Mouse (Mus musculus) G1E-ER4 (cell line): ENCODE results near the gene Depp1. TPM values are rescaled to one million over a fixed set of nuclear protein-coding genes. Genes with fewer than 3 reads are reported as not detected.

Experiments
- GATA1 ChIP-seq: IDR thresholded peaks from one replicate; pipeline ENCODE4 v1.8.0; 2012; ENCODE audit warnings: low read length, inconsistent platforms
- polyA plus RNA-seq: library from polyadenylated mRNA; stranded (reverse); fragments of >175 nt; gene quantifications from 2 replicates; pipeline ENCODE4 v1.2.3, GENCODE M21; 2012

Gene Depp1
- polyA plus RNA-seq: not detected in 2 replicates

DNA sequence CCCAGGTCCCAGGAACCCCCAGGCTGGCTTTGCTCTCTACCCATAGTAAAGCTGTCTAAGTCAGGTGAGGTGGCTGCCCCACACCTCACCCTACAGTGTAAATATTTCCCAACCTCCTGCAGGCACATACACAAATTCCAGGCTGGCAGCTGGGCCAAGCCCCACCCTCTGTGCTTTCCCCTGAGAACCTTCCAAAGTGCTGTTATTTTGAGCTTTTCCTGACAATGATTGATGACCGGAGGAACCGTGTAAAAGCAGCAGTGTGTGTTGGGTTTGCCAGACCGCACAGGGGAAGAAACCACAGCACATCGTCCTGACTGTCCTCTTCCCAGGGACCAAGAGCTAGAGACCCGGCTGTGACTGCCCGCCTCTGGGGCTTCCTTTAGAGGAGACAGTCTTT is at the start of gene Depp1:
Depp1 (plus strand) TSS at position 204 of the 400 bp plus-strand sequence.
- no peak for TF ChIP-seq GATA1

DNA sequence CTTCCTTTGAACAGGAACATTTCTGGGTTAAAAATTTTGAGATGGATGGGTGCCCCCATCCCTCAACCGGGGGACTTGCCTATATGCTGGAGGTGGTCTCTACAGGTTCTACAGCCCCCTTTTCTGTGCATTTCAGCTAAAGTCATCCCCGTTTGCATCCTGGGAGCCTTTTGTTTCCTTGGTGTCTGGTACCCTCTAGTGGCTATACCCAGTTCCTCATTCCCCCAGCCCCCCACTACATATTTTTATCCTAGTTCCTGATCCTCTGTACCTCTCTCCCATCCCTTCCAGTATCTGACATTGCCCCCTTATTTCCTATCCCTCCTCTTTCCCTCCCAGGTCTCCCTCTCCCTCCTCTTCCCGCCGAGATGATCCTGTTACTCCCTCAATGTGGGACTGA is 43.2 kb upstream of the Depp1 start:
- no peak for TF ChIP-seq GATA1

GRCm38 (mm10) chr6:116615719-116616118 is 34.7 kb upstream of the Depp1 start:
- TF ChIP-seq GATA1: no peak

DNA sequence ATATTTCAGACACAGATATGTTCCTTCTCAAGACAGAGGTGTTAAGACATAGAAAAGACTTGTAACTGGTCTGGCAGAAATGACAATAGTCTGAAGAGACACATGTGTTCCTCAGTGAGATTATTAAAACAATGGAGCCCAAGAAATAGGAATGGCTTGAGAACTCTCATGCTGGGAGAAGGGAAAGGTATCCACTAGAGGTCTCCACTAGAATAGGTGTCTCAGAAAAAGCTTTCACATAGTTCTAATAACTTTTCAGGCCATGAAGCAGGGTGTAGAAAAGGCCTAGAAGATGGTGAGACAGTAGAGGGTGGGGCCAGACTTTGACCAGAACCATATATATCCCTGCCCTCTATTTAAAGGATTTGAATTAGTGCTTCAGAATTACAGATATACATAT is 32.3 kb upstream of the Depp1 start:
- TF ChIP-seq GATA1: no peak

DNA sequence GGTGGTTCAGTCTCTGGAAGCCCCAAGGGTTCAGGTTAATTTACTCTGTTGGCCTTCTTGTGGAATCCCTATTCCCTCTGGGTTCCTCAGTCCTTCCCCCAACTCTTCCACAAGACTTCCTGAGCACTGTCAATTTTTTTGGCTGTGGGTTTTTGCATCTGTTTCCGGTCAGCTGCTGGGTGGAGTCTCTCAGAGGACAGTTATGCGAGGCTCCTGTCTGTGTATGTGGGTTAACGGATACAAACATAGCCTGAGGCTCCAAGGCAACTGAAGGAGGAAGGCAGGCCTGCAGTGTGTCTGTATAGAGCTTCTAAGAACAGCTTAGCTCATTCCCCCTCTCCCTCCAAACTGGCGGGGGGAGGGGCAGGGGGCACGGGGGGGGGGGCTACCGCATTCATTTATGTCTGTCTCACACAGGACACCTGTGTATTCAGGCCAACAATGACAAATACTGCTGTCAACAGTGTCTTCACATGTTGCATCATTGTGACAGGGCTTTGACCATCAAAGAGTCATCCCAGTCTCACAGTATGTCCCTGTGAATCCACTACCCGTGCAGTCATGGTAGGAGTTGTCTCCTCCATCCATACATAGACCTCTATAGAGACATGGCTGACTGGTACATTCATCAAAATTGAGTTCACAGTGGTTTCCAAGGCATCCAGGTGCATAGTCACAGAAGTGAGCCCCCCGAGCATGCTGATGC is 28.9 kb upstream of the Depp1 start:
- no peak for TF ChIP-seq GATA1

GRCm38 (mm10) chr6:116628095-116628494 is 22.3 kb upstream of the Depp1 start:
- no peak for TF ChIP-seq GATA1

GRCm38 (mm10) chr6:116628539-116629171 is 21.8 kb upstream of the Depp1 start, which contains the start of gene Zfp422:
Zfp422 (minus strand) TSS chr6:116628999.
- TF ChIP-seq GATA1: no peak

- TF ChIP-seq GATA1: no peak
These were observed 20.6 kb upstream of the Depp1 start for GRCm38 (mm10) chr6:116629766-116630165.

DNA sequence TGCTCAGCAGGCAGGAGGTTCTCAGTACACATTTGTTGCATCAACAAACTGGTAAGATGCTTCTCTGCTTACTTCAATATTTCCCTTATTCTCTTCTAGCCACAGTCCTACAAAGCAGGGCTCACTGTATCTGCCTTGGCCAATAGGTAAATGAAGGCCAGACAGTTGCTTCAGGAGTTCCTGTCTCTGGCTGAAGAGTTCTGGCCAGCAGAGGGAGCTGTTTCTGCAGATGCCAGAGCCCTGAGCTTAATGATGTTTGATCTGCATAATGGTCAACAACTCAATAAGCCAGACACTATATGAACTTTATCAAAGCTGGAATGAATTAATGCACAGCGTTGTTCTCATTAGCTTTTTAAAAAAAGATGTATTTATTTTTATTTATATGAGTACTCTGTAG is 18.3 kb upstream of the Depp1 start:
- no peak for TF ChIP-seq GATA1

GRCm38 (mm10) chr6:116633741-116634695 is 16.4 kb upstream of the Depp1 start:
- TF ChIP-seq GATA1: no peak

DNA sequence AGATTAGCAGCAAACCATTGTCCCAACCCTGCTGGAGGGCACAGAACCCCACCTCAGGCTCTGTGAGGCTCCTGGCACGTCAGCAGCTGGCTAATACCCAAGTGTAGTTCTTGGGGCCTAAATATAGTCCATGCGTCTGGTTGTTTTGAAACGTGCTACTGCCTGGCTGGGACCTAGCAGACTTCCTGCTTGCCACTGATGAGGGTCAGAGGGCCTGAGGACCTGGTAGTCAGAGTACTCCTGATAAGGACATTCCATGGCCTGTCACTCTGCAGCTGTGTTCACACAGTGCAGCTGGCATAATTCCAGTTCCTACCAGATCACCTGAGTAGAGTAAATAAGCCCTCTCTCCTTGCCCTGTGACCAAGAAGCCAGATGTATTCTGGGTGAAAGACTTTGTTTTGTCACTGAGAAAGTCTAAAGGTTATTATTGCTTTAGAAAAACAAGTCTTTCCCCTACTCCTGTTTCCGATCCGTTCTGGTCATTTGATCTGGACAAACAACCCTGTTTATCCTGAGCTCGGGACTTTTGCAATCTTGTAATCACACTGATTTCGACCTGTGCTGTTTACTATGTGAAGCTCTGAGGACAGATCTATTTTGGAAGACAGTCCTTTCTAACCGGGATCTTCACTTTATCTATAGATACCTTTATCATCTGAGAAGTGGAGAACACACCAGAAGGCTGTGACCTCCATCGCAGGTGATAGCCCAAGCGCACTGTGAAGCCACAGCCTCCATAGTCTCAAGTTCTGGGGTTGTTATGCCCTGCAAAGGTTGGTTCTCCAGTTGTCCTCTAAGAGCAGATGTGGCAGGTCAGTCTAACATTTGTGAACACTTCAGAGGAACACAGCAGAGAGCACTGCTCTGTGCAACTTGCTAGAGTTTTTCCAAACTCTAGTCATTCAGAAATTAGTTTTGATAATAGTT is 14.9 kb upstream of the Depp1 start:
- TF ChIP-seq GATA1: no peak

GRCm38 (mm10) chr6:116636581-116637235 is 13.7 kb upstream of the Depp1 start:
- TF ChIP-seq GATA1: no peak

DNA sequence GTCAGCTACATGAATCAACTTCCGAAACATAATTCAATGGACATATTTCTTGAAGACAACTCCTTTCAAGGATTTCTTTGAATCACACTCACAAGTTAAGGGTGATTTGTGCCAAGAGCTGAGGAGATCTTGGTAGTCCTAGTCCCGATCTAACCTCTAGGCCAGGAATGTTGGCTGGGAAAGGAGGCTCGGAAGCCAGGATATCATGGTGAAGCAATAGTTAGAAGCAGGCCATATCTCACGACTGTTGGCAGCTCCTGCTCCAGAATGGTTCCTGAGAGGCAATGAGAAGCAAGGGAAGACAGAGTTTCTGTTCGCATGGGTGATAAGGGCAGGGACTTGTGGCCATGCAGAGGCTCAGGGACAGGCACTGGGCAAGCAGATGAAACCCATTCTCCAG is 12.9 kb upstream of the Depp1 start:
- TF ChIP-seq GATA1: no peak

- TF ChIP-seq GATA1: no peak
These were observed 11.5 kb upstream of the Depp1 start for GRCm38 (mm10) chr6:116638871-116639270.
